In the genomic region with DNA sequence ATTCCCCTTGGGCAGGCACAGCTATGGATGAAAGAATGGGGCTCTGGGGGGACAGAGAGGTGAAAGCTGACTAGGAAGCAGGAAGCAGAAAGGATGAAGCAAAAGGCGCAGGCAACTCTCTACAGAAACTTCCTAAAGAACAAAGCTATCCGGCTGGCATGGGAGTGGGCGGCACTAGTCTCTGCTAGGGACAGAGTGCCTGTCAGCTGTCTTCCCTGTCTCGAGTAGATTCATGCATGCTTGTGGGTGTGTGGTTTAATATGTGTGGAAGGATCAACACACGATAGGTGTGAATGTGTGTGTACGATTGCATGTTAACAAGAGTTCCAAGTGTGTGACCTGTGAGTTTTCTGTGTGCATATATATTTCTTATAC, we compare ENCODE assay signal across 15 mouse cellular contexts.
"Had no signal": no experiment of that assay in that cellular context is flagged by ENCODE, and none has a peak within 500 bp of the region (broad histone marks: within the 10 kb centered on the region; RNA-seq: fewer than 3 reads in every experiment).

No protein-coding gene starts in this region.

- H3K4me2 ChIP-seq: limb, embryonic 15.5 days; liver, embryonic 12.5 days; lung, embryonic 14.5 days; neural tube, embryonic 12.5 days; stomach, embryonic 15.5 days had no signal

- ATAC-seq: inflammation-experienced regulatory T-cells, adult 6 months; intestine, postnatal 0 days; liver, embryonic 12.5 days had no signal

- DNase-seq: kidney, adult 8-10 months; kidney, postnatal 36 days; lung, embryonic 14.5 days; lung, postnatal 10 days; lung, postnatal 4 days; right cerebral cortex, postnatal 14 days; thymus, adult 2 months; thymus, postnatal 25 days had no signal

- H3K4me3 ChIP-seq: limb, embryonic 15.5 days; liver, embryonic 12.5 days; neural tube, embryonic 12.5 days; stomach, embryonic 15.5 days had no signal

- H3K36me3 ChIP-seq: limb, embryonic 15.5 days; liver, embryonic 12.5 days; neural tube, embryonic 12.5 days; stomach, embryonic 15.5 days had no signal

- H3K4me1 ChIP-seq: limb, embryonic 15.5 days; liver, embryonic 12.5 days; neural tube, embryonic 12.5 days; stomach, embryonic 15.5 days had no signal

- H3K27me3 ChIP-seq: limb, embryonic 15.5 days; neural tube, embryonic 12.5 days; stomach, embryonic 15.5 days had no signal

- H3K27ac ChIP-seq: kidney, postnatal 0 days; limb, embryonic 15.5 days; liver, embryonic 12.5 days; neural tube, embryonic 12.5 days; stomach, embryonic 15.5 days had no signal

- H3K9ac ChIP-seq: limb, embryonic 15.5 days; liver, embryonic 12.5 days; lung, embryonic 14.5 days; neural tube, embryonic 12.5 days; stomach, embryonic 15.5 days had no signal
